Mouse (Mus musculus) ovary, postnatal 36 days (tissue): Measurements from ENCODE around the gene B3gat2.

Experiments
- DNase-seq: peaks from one replicate; pipeline ENCODE4 v3.0.0; 2022; ENCODE audit warnings: low spot score, mixed read lengths

Gene B3gat2

DNA sequence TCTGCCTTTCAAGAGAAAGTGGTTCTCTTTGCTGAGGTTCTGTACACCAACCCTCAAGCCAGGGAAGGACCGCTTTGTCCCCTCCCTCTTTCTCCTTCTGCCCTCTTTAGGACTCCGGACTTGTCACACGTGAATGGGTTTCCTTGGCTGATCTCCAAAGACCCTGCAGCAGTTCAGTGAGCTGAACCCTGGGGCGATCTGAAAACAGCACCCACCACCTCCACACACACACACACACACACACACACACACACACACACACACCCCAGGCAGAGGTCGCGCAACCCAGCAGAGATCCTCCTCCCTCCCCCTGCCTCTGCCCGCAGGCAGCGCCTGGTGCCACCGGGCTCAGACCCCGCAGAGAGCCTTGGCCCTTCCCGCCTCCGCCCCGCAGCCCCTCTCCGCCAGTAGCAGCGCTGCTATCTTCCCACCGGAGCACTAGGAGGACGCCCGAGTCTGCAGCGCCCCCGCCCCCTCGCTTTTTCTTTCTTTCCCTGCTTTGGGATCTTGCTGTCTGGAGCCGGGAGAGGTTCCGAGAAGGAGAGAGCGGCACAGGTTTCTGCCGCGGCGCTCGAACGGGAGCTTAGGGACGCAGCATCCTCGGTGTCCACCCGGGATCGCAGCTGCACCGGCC lies at the start of gene B3gat2:
TSS of gene B3gat2 (plus strand) at position 252 of the 634 bp plus-strand sequence.
- peak; percentile 25 for DNase-seq

GRCm38 (mm10) chr1:23720326-23720725 lies 41.2 kb upstream of the B3gat2 start:
- no peak for DNase-seq

GRCm38 (mm10) chr1:23721036-23721435 lies 40.5 kb upstream of the B3gat2 start:
- no peak for DNase-seq

GRCm38 (mm10) chr1:23722469-23723372 lies 38.8 kb upstream of the B3gat2 start:
- no peak for DNase-seq

DNA sequence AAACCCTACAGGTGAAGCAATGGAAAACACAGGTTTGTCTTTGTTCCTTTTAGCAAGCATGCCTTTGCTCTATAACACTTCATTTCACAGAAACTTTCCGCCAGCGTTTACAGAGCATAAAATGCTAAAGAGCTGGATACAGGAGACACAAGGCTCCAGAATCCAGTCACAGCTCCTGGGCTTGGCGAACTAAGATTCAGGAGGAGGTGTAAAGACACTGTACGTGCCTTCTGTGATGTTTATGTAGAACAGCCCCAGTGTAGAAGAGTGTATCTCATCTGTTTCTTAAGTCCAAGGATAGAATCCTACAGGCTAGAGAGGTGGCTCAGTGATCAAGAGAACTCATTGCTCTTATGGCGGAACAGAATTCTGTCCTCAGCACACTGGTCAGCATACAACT lies 30.2 kb upstream of the B3gat2 start:
- no peak for DNase-seq

DNA sequence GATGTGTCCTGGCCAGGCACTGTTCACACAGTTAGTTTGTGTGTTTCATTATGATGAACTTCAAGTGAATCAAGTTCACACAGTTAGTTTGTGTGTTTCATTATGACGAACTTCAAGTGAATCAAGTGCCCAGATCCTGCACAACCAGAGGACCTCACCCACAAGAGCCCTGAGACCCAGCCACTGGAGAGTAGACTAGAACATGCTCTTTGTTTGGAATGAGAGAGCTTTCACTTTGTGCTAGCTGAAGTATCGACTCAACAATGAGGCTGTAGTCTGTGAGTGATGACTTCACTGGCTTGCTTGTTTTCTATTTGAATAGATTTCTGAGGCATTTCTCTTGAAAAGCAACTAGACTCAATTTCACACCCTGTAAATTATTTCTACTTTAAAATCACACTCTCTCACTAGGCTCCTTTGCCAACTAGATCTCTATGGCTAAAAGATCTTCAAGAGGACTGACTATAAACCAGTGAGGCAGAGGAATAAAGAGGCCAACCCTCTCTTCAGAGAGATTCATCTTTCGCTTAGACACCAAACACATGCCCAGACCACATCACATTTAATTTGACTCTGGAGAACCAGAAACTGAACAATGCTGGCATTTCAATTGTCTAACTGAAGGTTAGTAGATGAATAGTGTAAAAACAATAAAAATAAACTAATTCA lies 10.6 kb upstream of the B3gat2 start:
- DNase-seq = no peak

DNA sequence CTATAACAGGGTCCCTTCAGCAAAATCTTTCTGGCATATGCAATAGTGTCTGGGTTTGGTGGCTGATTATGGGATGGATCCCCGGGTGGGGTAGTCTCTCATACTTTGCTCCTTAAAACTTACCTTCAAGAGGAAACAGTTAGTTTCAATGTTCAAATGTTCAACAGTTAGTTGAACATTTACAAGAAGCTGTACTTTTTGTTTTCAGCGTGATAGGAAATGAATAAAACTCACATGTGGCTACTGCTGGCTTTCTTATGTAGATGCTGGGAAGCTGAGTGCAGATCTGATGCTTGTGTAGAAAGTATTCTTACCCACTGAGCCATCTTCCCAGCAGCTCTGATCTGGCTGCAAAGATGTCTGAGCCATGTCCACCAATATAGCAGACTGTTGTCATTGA lies 8.5 kb upstream of the B3gat2 start:
- DNase-seq = no peak

GRCm38 (mm10) chr1:23753591-23753990 lies 8.0 kb upstream of the B3gat2 start:
- DNase-seq = no peak

DNA sequence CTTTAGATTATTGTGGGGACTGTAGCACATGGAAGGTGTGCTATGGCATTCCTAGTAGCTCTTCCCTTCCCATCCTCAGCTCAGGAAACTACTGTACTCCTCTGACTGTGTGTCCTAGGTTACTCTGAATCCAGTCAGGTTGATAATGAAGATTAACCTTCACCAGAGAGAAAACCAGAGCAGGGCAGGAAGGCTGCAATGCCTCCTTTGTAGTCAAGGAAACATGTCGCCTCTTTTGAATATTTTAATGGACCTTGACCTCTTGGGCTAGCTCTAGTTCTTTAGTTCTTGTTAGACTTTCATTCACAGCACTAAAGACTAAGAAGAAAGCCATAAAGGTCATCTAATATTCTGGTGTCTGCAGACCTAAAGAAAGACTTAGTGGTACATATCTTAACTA lies 7.2 kb upstream of the B3gat2 start:
- DNase-seq = no peak

DNA sequence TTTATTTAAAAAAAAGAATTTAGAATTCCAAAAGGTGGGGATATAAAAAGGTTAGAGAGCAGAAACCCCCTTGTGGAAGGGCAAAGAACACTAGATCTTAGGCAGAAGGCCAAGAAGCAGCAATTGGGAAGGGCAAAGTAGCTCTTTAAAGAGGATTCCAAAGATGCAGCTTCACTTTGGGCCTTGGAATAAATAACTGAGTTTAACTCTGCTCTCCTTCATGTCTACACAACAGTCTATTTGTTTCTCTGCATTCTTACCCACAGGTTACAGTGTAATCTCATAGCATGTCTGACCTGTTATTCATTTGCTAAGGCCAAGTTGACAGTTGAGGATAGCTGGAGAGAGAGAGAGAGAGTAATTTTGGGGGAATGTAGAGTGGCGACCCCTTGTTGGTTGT lies 6.6 kb upstream of the B3gat2 start:
- no peak for DNase-seq

GRCm38 (mm10) chr1:23762136-23762687 lies 659 bp downstream of the B3gat2 start:
- peak; percentile 22 for DNase-seq

- DNase-seq = peak; percentile 88
Observed at GRCm38 (mm10) chr1:23762782-23763630, 1.5 kb downstream of the B3gat2 start.

GRCm38 (mm10) chr1:23763726-23764125 lies 2.2 kb downstream of the B3gat2 start:
- DNase-seq = no peak

GRCm38 (mm10) chr1:23764710-23765109 lies 3.2 kb downstream of the B3gat2 start:
- DNase-seq = no peak

- DNase-seq = no peak
Observed at GRCm38 (mm10) chr1:23773039-23773438, 11.5 kb downstream of the B3gat2 start.

DNA sequence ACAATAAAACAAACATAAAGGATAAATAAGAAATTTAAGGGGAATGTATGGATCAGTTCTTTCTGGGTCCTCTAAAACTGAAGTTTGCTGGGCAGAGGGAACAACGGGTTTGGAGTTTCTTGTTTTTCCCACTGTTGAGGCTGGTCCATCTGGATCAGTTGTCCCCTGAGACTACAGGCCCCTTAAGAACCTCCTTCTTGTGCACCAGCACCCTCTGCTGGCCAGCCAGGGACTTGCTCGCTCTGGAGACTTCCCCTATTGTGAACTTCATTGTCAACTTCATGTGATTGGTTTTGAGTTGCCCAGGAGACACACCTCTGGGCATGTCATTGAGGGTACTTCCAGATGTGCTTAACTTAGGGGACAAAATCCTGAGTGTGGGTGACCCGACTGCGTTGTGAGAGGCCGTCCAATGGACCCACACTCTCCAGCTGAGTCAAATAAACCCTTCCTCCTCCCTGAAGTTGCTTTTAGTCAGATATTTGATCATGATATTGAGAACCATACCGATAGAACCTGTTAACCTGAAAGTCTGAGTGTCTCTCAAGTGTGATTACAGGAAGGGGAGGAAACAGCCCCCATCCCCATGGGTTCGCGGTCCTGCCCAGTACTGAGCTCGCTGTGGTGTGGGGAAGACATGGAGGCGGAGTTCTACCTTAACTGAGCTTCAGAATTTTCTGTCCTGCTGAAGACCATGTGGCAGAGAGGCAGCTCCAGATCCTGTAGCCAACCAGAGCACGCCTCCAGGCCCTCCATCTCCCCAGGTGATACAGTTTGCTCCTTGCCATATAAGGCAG lies 31.4 kb downstream of the B3gat2 start:
- peak; percentile 73 for DNase-seq

DNA sequence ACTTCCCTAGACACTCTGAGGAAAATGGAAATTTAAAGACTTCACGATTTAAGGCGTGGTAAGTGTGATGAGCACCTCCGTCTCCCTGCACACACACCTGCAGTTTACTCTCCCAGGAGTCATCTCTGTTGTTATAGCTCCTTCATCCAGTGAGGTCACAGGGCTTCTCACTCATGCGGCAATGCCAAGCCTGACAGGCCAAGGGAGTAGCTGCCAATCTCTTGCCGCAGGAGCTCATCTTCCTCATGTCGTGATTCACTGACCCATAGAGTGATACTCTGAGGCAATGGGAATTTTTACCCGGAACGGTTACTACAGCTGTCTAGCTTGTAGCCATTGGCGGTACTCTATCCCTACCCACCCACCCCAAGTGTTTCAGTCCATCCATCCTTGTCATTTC lies 36.8 kb downstream of the B3gat2 start:
- no peak for DNase-seq

DNA sequence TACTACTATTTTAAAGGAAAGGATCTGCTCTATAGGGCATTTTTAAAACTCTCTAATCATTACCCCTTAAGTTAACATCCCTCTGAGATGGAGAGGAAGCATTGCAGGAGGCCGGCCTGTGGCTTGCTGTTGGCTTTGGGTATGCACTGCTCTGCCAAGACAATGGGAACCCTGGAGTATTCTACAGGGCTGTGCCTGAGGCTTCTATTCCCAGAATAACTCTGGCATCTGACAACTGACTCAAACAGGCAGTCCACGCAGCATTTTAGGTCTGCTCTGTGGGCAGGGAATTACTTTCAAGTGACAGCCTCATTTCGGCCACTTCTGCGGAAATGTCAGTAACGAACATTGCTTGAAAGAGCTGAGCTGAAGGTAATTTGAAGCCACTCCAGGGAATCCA lies 60.1 kb downstream of the B3gat2 start:
- no peak for DNase-seq

GRCm38 (mm10) chr1:23826887-23827758 lies 65.6 kb downstream of the B3gat2 start:
- no peak for DNase-seq

GRCm38 (mm10) chr1:23834246-23834645 lies 72.7 kb downstream of the B3gat2 start:
- no peak for DNase-seq
